Mouse (Mus musculus): ENCODE results near the gene Ldha. TPM values are rescaled to one million over a fixed set of nuclear protein-coding genes. Genes with fewer than 3 reads are reported as not detected.
"Not testable (repeated sequence)": the region's sequence is repeated elsewhere in the genome, so short reads cannot be mapped to it uniquely, and the experiment has no call there.

The Ldha gene
- polyA plus RNA-seq, 1 experiment: 371 TPM

- no peak for TF ChIP-seq CTCF (IDR thresholded peaks at IDR 0.05; ENCODE audit: insufficient read depth, low read length)
- TF ChIP-seq POLR2A (IDR thresholded peaks at IDR 0.05; ENCODE audit: borderline replicate concordance, extremely low read depth, low read depth, low read length): no peak
- 37% methylated on average over 20 of the region's 20 CpGs for WGBS
- H3K4me1 ChIP-seq (ENCODE audit: control insufficient read depth, insufficient read depth, low read length): peaks cover 9% of the 10 kb centered on the region
- no peak overlapping the region for H3K4me3 ChIP-seq (replicated peaks; ENCODE audit: extremely low read depth, low read depth, low read length)
- no peak for DNase-seq
Measured at GRCm38 (mm10) chr7:46827046-46827802, 14.1 kb upstream of the Ldha start.

- TF ChIP-seq CTCF (IDR thresholded peaks at IDR 0.05; ENCODE audit: insufficient read depth, low read length) (no peak), POLR2A (IDR thresholded peaks at IDR 0.05; ENCODE audit: borderline replicate concordance, extremely low read depth, low read depth, low read length) (no peak)
- 83% methylated on average over 2 of the region's 2 CpGs for WGBS
- H3K4me1 ChIP-seq (ENCODE audit: control insufficient read depth, insufficient read depth, low read length): peaks cover 12% of the 10 kb centered on the region
- DNase-seq: no peak
- H3K4me3 ChIP-seq (replicated peaks; ENCODE audit: extremely low read depth, low read depth, low read length): no peak overlapping the region
Measured at GRCm38 (mm10) chr7:46827803-46828184, 13.5 kb upstream of the Ldha start.

GRCm38 (mm10) chr7:46829911-46830310 lies 11.4 kb upstream of the Ldha start:
- Histone ChIP-seq H3K4me1 (ENCODE audit: control insufficient read depth, insufficient read depth, low read length) (peaks cover 12% of the 10 kb centered on the region), H3K4me3 (replicated peaks; ENCODE audit: extremely low read depth, low read depth, low read length) (no peak overlapping the region)
- no peak for TF ChIP-seq CTCF (IDR thresholded peaks at IDR 0.05; ENCODE audit: insufficient read depth, low read length)
- no peak for TF ChIP-seq POLR2A (IDR thresholded peaks at IDR 0.05; ENCODE audit: borderline replicate concordance, extremely low read depth, low read depth, low read length)
- 88% methylated on average over 12 of the region's 12 CpGs for WGBS
- no peak for DNase-seq

- 34% methylated on average over 13 of the region's 13 CpGs for WGBS
- no peak overlapping the region for H3K4me3 ChIP-seq (replicated peaks; ENCODE audit: extremely low read depth, low read depth, low read length)
- no peak for DNase-seq
- TF ChIP-seq POLR2A (IDR thresholded peaks at IDR 0.05; ENCODE audit: borderline replicate concordance, extremely low read depth, low read depth, low read length) (no peak), CTCF (IDR thresholded peaks at IDR 0.05; ENCODE audit: insufficient read depth, low read length) (no peak)
- H3K4me1 ChIP-seq (ENCODE audit: control insufficient read depth, insufficient read depth, low read length): peaks cover 12% of the 10 kb centered on the region
Measured at GRCm38 (mm10) chr7:46830799-46831590, 10.3 kb upstream of the Ldha start.

GRCm38 (mm10) chr7:46831693-46832092 lies 9.6 kb upstream of the Ldha start:
- TF ChIP-seq CTCF (IDR thresholded peaks at IDR 0.05; ENCODE audit: insufficient read depth, low read length) (no peak), POLR2A (IDR thresholded peaks at IDR 0.05; ENCODE audit: borderline replicate concordance, extremely low read depth, low read depth, low read length) (no peak)
- peaks cover 12% of the 10 kb centered on the region for H3K4me1 ChIP-seq (ENCODE audit: control insufficient read depth, insufficient read depth, low read length)
- WGBS: 72% methylated on average over 8 of the region's 8 CpGs
- DNase-seq: no peak
- no peak overlapping the region for H3K4me3 ChIP-seq (replicated peaks; ENCODE audit: extremely low read depth, low read depth, low read length)

- H3K4me3 ChIP-seq (replicated peaks; ENCODE audit: extremely low read depth, low read depth, low read length); DNase-seq: not testable (repeated sequence)
- 80% methylated on average over 11 of the region's 11 CpGs for WGBS
Measured at GRCm38 (mm10) chr7:46832112-46832810, 9.0 kb upstream of the Ldha start.

GRCm38 (mm10) chr7:46833266-46833665 lies 8.0 kb upstream of the Ldha start:
- Histone ChIP-seq H3K4me3 (replicated peaks; ENCODE audit: extremely low read depth, low read depth, low read length) (no peak overlapping the region), H3K4me1 (ENCODE audit: control insufficient read depth, insufficient read depth, low read length) (peaks cover 13% of the 10 kb centered on the region)
- 38% methylated on average over 6 of the region's 6 CpGs for WGBS
- no peak for TF ChIP-seq CTCF (IDR thresholded peaks at IDR 0.05; ENCODE audit: insufficient read depth, low read length)
- no peak for TF ChIP-seq POLR2A (IDR thresholded peaks at IDR 0.05; ENCODE audit: borderline replicate concordance, extremely low read depth, low read depth, low read length)
- no peak for DNase-seq

More at GRCm38 (mm10) chr7:46832112-46832810, 9.0 kb upstream of the Ldha start:
- H3K4me1 ChIP-seq (ENCODE audit: control insufficient read depth, insufficient read depth, low read length): peaks cover 12% of the 10 kb centered on the region

GRCm38 (mm10) chr7:46833670-46834255 lies 7.5 kb upstream of the Ldha start:
- no peak for TF ChIP-seq CTCF (IDR thresholded peaks at IDR 0.05; ENCODE audit: insufficient read depth, low read length)
- WGBS: 64% methylated on average over 7 of the region's 7 CpGs
- H3K4me1 ChIP-seq (ENCODE audit: control insufficient read depth, insufficient read depth, low read length): peaks cover 16% of the 10 kb centered on the region
- no peak overlapping the region for H3K4me3 ChIP-seq (replicated peaks; ENCODE audit: extremely low read depth, low read depth, low read length)
- no peak for DNase-seq

- Histone ChIP-seq H3K4me1 (ENCODE audit: control insufficient read depth, insufficient read depth, low read length) (peaks cover 27% of the 10 kb centered on the region), H3K4me3 (replicated peaks; ENCODE audit: extremely low read depth, low read depth, low read length) (no peak overlapping the region)
- no peak for DNase-seq
- no peak for TF ChIP-seq CTCF (IDR thresholded peaks at IDR 0.05; ENCODE audit: insufficient read depth, low read length)
- TF ChIP-seq POLR2A (IDR thresholded peaks at IDR 0.05; ENCODE audit: borderline replicate concordance, extremely low read depth, low read depth, low read length): no peak
- WGBS: 67% methylated on average over 14 of the region's 14 CpGs
Measured at GRCm38 (mm10) chr7:46834994-46835610, 6.2 kb upstream of the Ldha start.

Measured in lung, adult 2 months (tissue).